Mouse (Mus musculus) layer of hippocampus, postnatal 25 days (tissue): ENCODE results near the gene Trpm7. TPM values are rescaled to one million over a fixed set of nuclear protein-coding genes. Genes with fewer than 3 reads are reported as not detected.
"Not testable (repeated sequence)": the region's sequence is repeated elsewhere in the genome, so short reads cannot be mapped to it uniquely, and the experiment has no call there.

Experiments
- DNase-seq, 2 experiments: peaks; one replicate each; pipeline ENCODE4 v3.0.0; 2022; ENCODE audit warnings: mixed read lengths in 2 of 2, low spot score in 1 of 2; ENCODE audit errors: extremely low spot score in 1 of 2
- total RNA-seq, 2 experiments: library from RNA; stranded (reverse); gene quantifications; 2 replicates each; pipeline ENCODE4 v1.2.3; 2021

The Trpm7 gene
- total RNA-seq: 10 to 100 TPM; 33.9 to 43.3 TPM

- DNase-seq: peak; percentile 81 to 91
These were observed at the start of gene Trpm7 for GRCm38 (mm10) chr2:126875871-126876796. TSS of gene Trpm7 (minus strand) at chr2:126876230.

- no peak for DNase-seq
These were observed 44.5 kb upstream of the Trpm7 start for GRCm38 (mm10) chr2:126920358-126921060.

- DNase-seq: no peak
These were observed 40.2 kb upstream of the Trpm7 start for GRCm38 (mm10) chr2:126916236-126916635.

- no peak for DNase-seq
These were observed 38.1 kb upstream of the Trpm7 start for GRCm38 (mm10) chr2:126914096-126914495.

GRCm38 (mm10) chr2:126904162-126904561, 28.1 kb upstream of the Trpm7 start:
- DNase-seq: no peak

- no peak for DNase-seq
These were observed 21.5 kb upstream of the Trpm7 start for GRCm38 (mm10) chr2:126897511-126897910.

GRCm38 (mm10) chr2:126896941-126897340, 20.9 kb upstream of the Trpm7 start:
- no peak for DNase-seq

GRCm38 (mm10) chr2:126894245-126894644, 18.2 kb upstream of the Trpm7 start:
- no peak for DNase-seq

- DNase-seq: no peak
These were observed 16.3 kb upstream of the Trpm7 start for GRCm38 (mm10) chr2:126892316-126892715.

GRCm38 (mm10) chr2:126891743-126892142, 15.7 kb upstream of the Trpm7 start:
- DNase-seq: no peak

- no peak for DNase-seq
These were observed 11.1 kb upstream of the Trpm7 start for GRCm38 (mm10) chr2:126887141-126887540.

GRCm38 (mm10) chr2:126885871-126886270, 9.8 kb upstream of the Trpm7 start:
- no peak for DNase-seq

GRCm38 (mm10) chr2:126882711-126883110, 6.7 kb upstream of the Trpm7 start:
- DNase-seq: not testable (repeated sequence)

GRCm38 (mm10) chr2:126877991-126878390, 2.0 kb upstream of the Trpm7 start:
- no peak for DNase-seq

- peak in 1 of 2 experiments; percentile 15 for DNase-seq
These were observed 554 bp downstream of the Trpm7 start for GRCm38 (mm10) chr2:126875516-126875835.

GRCm38 (mm10) chr2:126874809-126875515, 1.1 kb downstream of the Trpm7 start:
- no peak for DNase-seq

- no peak for DNase-seq
These were observed 9.7 kb downstream of the Trpm7 start for GRCm38 (mm10) chr2:126866301-126866700.

- no peak for DNase-seq
These were observed 10.4 kb downstream of the Trpm7 start for GRCm38 (mm10) chr2:126865501-126866199.

- no peak for DNase-seq
These were observed 11.0 kb downstream of the Trpm7 start for GRCm38 (mm10) chr2:126865026-126865425.

GRCm38 (mm10) chr2:126844751-126845150, 31.3 kb downstream of the Trpm7 start:
- no peak for DNase-seq
